Mouse (Mus musculus) cortical plate, adult 2 months (tissue): ENCODE data around the gene Sptssa.

ENCODE experiments used
- CTCF ChIP-seq: fragments of 200-500 bp; IDR thresholded peaks from 2 replicates; pipeline ENCODE4 v1.5.1; 2011; ENCODE audit warnings: mild to moderate bottlenecking, control low read depth, low read length; ENCODE audit not compliant: insufficient read depth; ENCODE audit errors: extremely low read depth
- POLR2A ChIP-seq: fragments of 200-500 bp; IDR thresholded peaks from 2 replicates; pipeline ENCODE4 v1.6.1; 2011; ENCODE audit warnings: mild to moderate bottlenecking, low read length, control low read depth; ENCODE audit not compliant: insufficient read depth; ENCODE audit errors: extremely low read depth

DNA sequence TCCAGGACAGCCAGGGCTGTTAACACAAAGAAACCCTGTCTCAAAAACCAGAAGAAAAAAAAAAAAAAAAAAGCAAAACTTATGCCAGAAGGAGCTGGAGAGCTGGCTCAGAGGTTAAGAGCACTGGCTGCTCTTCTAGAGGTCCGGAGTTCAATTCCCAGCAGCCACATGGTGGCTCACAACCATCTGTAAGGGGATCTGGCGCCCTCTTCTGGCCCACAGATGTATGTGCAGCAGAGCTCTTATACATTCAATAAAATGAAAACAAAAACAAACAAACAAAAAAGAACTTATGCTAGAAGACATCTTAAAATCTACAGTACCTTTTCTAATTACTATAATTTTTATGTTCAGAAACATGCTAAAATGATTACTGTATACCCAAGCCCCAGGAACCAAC is 11.4 kb downstream of the Sptssa start:
- TF ChIP-seq POLR2A (no peak), CTCF (no peak)
